Mouse (Mus musculus): Measurements from ENCODE around the gene Crybg1. TPM values are rescaled to one million over a fixed set of nuclear protein-coding genes. Genes with fewer than 3 reads are reported as not detected.

Gene Crybg1
- polyA plus RNA-seq, 1 experiment from 2014 or later = 0.11 TPM

GRCm38 (mm10) chr10:44078799-44079521, 69.7 kb downstream of the Crybg1 start:
- H3K4me1 ChIP-seq = no peaks in the 10 kb centered on the region
- 89% methylated on average over 6 of the region's 6 CpGs for WGBS
- H3K4me3 ChIP-seq = no peak overlapping the region
- no peaks in the 10 kb centered on the region for H3K36me3 ChIP-seq
- H3K27me3 ChIP-seq (ENCODE audit: low read depth, poor library complexity, severe bottlenecking) = no peaks in the 10 kb centered on the region
- H3K27ac ChIP-seq (replicated peaks) = no peak overlapping the region
- DNase-seq (ENCODE audit: low spot score) = no peak
- no peaks in the 10 kb centered on the region for H3K9me3 ChIP-seq (replicated peaks)

GRCm38 (mm10) chr10:44071095-44071494, 77.6 kb downstream of the Crybg1 start:
- Histone ChIP-seq H3K9me3 (replicated peaks) (no peaks in the 10 kb centered on the region), H3K4me1 (no peaks in the 10 kb centered on the region), H3K27me3 (ENCODE audit: low read depth, poor library complexity, severe bottlenecking) (no peaks in the 10 kb centered on the region), H3K36me3 (no peaks in the 10 kb centered on the region), H3K27ac (replicated peaks) (no peak overlapping the region), H3K4me3 (no peak overlapping the region)
- DNase-seq (ENCODE audit: low spot score) = peak; percentile 53
- 4% methylated on average over 4 of the region's 4 CpGs for WGBS

GRCm38 (mm10) chr10:44069131-44069530, 79.5 kb downstream of the Crybg1 start:
- Histone ChIP-seq H3K9me3 (replicated peaks) (no peaks in the 10 kb centered on the region), H3K27me3 (ENCODE audit: low read depth, poor library complexity, severe bottlenecking) (no peaks in the 10 kb centered on the region), H3K36me3 (no peaks in the 10 kb centered on the region), H3K27ac (replicated peaks) (no peak overlapping the region), H3K4me1 (no peaks in the 10 kb centered on the region), H3K4me3 (no peak overlapping the region)
- WGBS = 80% methylated on average over 7 of the region's 7 CpGs
- DNase-seq (ENCODE audit: low spot score) = no peak

- H3K9me3 ChIP-seq (replicated peaks) = no peaks in the 10 kb centered on the region
- no peaks in the 10 kb centered on the region for H3K27me3 ChIP-seq (ENCODE audit: low read depth, poor library complexity, severe bottlenecking)
- H3K4me3 ChIP-seq = no peak overlapping the region
- DNase-seq (ENCODE audit: low spot score) = no peak
- no peaks in the 10 kb centered on the region for H3K36me3 ChIP-seq
- no peaks in the 10 kb centered on the region for H3K4me1 ChIP-seq
- H3K27ac ChIP-seq (replicated peaks) = no peak overlapping the region
- WGBS = 92% methylated on average over 6 of the region's 6 CpGs
Observed at GRCm38 (mm10) chr10:44065848-44066360, 82.7 kb downstream of the Crybg1 start.

GRCm38 (mm10) chr10:44062981-44063380, 85.7 kb downstream of the Crybg1 start:
- no peak overlapping the region for H3K27ac ChIP-seq (replicated peaks)
- no peak for DNase-seq (ENCODE audit: low spot score)
- H3K4me3 ChIP-seq = no peak overlapping the region
- WGBS = 85% methylated on average over 4 of the region's 4 CpGs
- H3K9me3 ChIP-seq (replicated peaks) = no peaks in the 10 kb centered on the region
- no peaks in the 10 kb centered on the region for H3K27me3 ChIP-seq (ENCODE audit: low read depth, poor library complexity, severe bottlenecking)
- H3K4me1 ChIP-seq = no peaks in the 10 kb centered on the region
- no peaks in the 10 kb centered on the region for H3K36me3 ChIP-seq

GRCm38 (mm10) chr10:44050913-44051312, 97.7 kb downstream of the Crybg1 start:
- Histone ChIP-seq H3K36me3 (no peaks in the 10 kb centered on the region), H3K27ac (replicated peaks) (no peak overlapping the region), H3K4me1 (peaks cover 6% of the 10 kb centered on the region; the same call in 1 of the 2 replicates), H3K27me3 (ENCODE audit: low read depth, poor library complexity, severe bottlenecking) (no peaks in the 10 kb centered on the region), H3K9me3 (replicated peaks) (no peaks in the 10 kb centered on the region), H3K4me3 (no peak overlapping the region)
- WGBS = 91% methylated on average over 6 of the region's 6 CpGs
- DNase-seq (ENCODE audit: low spot score) = no peak

GRCm38 (mm10) chr10:44044727-44045126, 103.9 kb downstream of the Crybg1 start:
- no peak for DNase-seq (ENCODE audit: low spot score)
- Histone ChIP-seq H3K4me3 (no peak overlapping the region), H3K4me1 (no peaks in the 10 kb centered on the region), H3K27me3 (ENCODE audit: low read depth, poor library complexity, severe bottlenecking) (no peaks in the 10 kb centered on the region), H3K9me3 (replicated peaks) (no peaks in the 10 kb centered on the region), H3K27ac (replicated peaks) (no peak overlapping the region), H3K36me3 (no peaks in the 10 kb centered on the region)
- WGBS = 80% methylated on average over 4 of the region's 4 CpGs

GRCm38 (mm10) chr10:44043630-44044029, 105.0 kb downstream of the Crybg1 start:
- no peak overlapping the region for H3K4me3 ChIP-seq
- no peaks in the 10 kb centered on the region for H3K4me1 ChIP-seq
- no peak for DNase-seq (ENCODE audit: low spot score)
- no peaks in the 10 kb centered on the region for H3K27me3 ChIP-seq (ENCODE audit: low read depth, poor library complexity, severe bottlenecking)
- H3K36me3 ChIP-seq = no peaks in the 10 kb centered on the region
- WGBS = 89% methylated on average over 7 of the region's 7 CpGs
- H3K27ac ChIP-seq (replicated peaks) = no peak overlapping the region
- no peaks in the 10 kb centered on the region for H3K9me3 ChIP-seq (replicated peaks)

GRCm38 (mm10) chr10:44039185-44039584, 109.5 kb downstream of the Crybg1 start:
- H3K27ac ChIP-seq (replicated peaks) = no peak overlapping the region
- no peak overlapping the region for H3K4me3 ChIP-seq
- no peaks in the 10 kb centered on the region for H3K9me3 ChIP-seq (replicated peaks)
- no peaks in the 10 kb centered on the region for H3K4me1 ChIP-seq
- no peaks in the 10 kb centered on the region for H3K27me3 ChIP-seq (ENCODE audit: low read depth, poor library complexity, severe bottlenecking)
- no peak for DNase-seq (ENCODE audit: low spot score)
- 91% methylated on average over 2 of the region's 2 CpGs for WGBS
- no peaks in the 10 kb centered on the region for H3K36me3 ChIP-seq

- Histone ChIP-seq H3K4me1 (no peaks in the 10 kb centered on the region), H3K9me3 (replicated peaks) (no peaks in the 10 kb centered on the region), H3K4me3 (no peak overlapping the region), H3K27ac (replicated peaks) (no peak overlapping the region), H3K27me3 (ENCODE audit: low read depth, poor library complexity, severe bottlenecking) (no peaks in the 10 kb centered on the region), H3K36me3 (no peaks in the 10 kb centered on the region)
- WGBS = 59% methylated on average over 11 of the region's 11 CpGs
- DNase-seq (ENCODE audit: low spot score) = no peak
Observed at GRCm38 (mm10) chr10:44037918-44038544, 110.6 kb downstream of the Crybg1 start.

- Histone ChIP-seq H3K9me3 (replicated peaks) (no peaks in the 10 kb centered on the region), H3K27ac (replicated peaks) (no peak overlapping the region), H3K4me3 (no peak overlapping the region), H3K27me3 (ENCODE audit: low read depth, poor library complexity, severe bottlenecking) (no peaks in the 10 kb centered on the region), H3K36me3 (no peaks in the 10 kb centered on the region), H3K4me1 (no peaks in the 10 kb centered on the region)
- no peak for DNase-seq (ENCODE audit: low spot score)
- WGBS = 89% methylated on average over 3 of the region's 3 CpGs
Observed at GRCm38 (mm10) chr10:44029566-44029965, 119.1 kb downstream of the Crybg1 start.

- no peaks in the 10 kb centered on the region for H3K36me3 ChIP-seq
- H3K27ac ChIP-seq (replicated peaks) = no peak overlapping the region
- WGBS = 75% methylated on average over 1 of the region's 1 CpGs
- H3K9me3 ChIP-seq (replicated peaks) = no peaks in the 10 kb centered on the region
- no peak overlapping the region for H3K4me3 ChIP-seq
- no peaks in the 10 kb centered on the region for H3K27me3 ChIP-seq (ENCODE audit: low read depth, poor library complexity, severe bottlenecking)
- no peaks in the 10 kb centered on the region for H3K4me1 ChIP-seq
- DNase-seq (ENCODE audit: low spot score) = no peak
Observed at GRCm38 (mm10) chr10:44027226-44027625, 121.4 kb downstream of the Crybg1 start.

GRCm38 (mm10) chr10:44026105-44026504, 122.5 kb downstream of the Crybg1 start:
- DNase-seq (ENCODE audit: low spot score) = no peak
- 88% methylated on average over 1 of the region's 1 CpGs for WGBS
- Histone ChIP-seq H3K4me3 (no peak overlapping the region), H3K36me3 (no peaks in the 10 kb centered on the region), H3K9me3 (replicated peaks) (no peaks in the 10 kb centered on the region), H3K27ac (replicated peaks) (no peak overlapping the region), H3K4me1 (no peaks in the 10 kb centered on the region), H3K27me3 (ENCODE audit: low read depth, poor library complexity, severe bottlenecking) (no peaks in the 10 kb centered on the region)

All from midbrain, embryonic 10.5 days (tissue).